Mouse (Mus musculus): Measurements from ENCODE around the gene Ugt1a6b.

Ugt1a6b gene

GRCm38 (mm10) chr1:88249596-88249995, 146.5 kb downstream of the Ugt1a6b start:
- H3K27me3 ChIP-seq (ENCODE audit: insufficient read depth, low read length), result 0 out of 2 replicates have a peak, but pooled peaks cover 7% of the 10 kb centered on the region
- TF ChIP-seq CTCF (conservative IDR thresholded peaks at IDR 0.05; ENCODE audit: low read length) (no peak), NANOG (IDR thresholded peaks at IDR 0.05; ENCODE audit: borderline replicate concordance, low read length) (no peak), POU5F1 (IDR thresholded peaks at IDR 0.05; ENCODE audit: borderline replicate concordance, low read length) (no peak)
- no peaks in the 10 kb centered on the region for H3K36me3 ChIP-seq (ENCODE audit: insufficient read depth, low read length)
- H3K4me3 ChIP-seq (replicated peaks; ENCODE audit: low read length), result no peak overlapping the region
- H3K9me3 ChIP-seq (ENCODE audit: low read length), result peaks cover 15% of the 10 kb centered on the region; the same call in 1 of the 2 replicates
- H3K4me1 ChIP-seq (replicated peaks; ENCODE audit: low read depth, low read length), result no peaks in the 10 kb centered on the region

GRCm38 (mm10) chr1:88250023-88250422, 147.0 kb downstream of the Ugt1a6b start:
- no peak overlapping the region for H3K4me3 ChIP-seq (replicated peaks; ENCODE audit: low read length)
- H3K27me3 ChIP-seq (ENCODE audit: insufficient read depth, low read length), result peaks cover 11% of the 10 kb centered on the region
- H3K36me3 ChIP-seq (ENCODE audit: insufficient read depth, low read length), result no peaks in the 10 kb centered on the region
- H3K9me3 ChIP-seq (ENCODE audit: low read length), result peaks cover 15% of the 10 kb centered on the region; the same call in 1 of the 2 replicates
- TF ChIP-seq CTCF (conservative IDR thresholded peaks at IDR 0.05; ENCODE audit: low read length), result no peak
- no peak for TF ChIP-seq NANOG (IDR thresholded peaks at IDR 0.05; ENCODE audit: borderline replicate concordance, low read length)
- no peak for TF ChIP-seq POU5F1 (IDR thresholded peaks at IDR 0.05; ENCODE audit: borderline replicate concordance, low read length)
- no peaks in the 10 kb centered on the region for H3K4me1 ChIP-seq (replicated peaks; ENCODE audit: low read depth, low read length)

DNA sequence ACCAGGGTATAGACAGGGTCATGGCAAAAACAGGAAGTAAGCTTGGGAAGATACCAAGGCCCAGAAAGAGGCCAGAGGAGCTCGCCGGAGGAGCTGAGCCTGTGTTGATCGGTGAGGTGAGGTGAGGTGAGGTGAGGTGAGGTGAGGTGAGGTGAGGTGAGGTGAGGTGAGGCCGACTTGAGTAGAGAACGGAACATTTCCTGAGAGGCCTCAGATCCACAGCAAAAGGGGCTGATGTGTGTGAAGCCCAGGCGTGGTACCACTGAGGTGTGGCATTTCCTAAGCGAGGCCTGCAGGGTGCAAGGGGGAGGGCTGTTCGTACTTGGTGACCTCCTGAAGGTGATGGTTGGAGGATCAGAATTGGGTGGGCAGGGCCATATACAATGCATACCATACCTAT, 150.1 kb downstream of the Ugt1a6b start:
- peaks cover 14% of the 10 kb centered on the region for H3K9me3 ChIP-seq (ENCODE audit: low read length)
- H3K4me3 ChIP-seq (replicated peaks; ENCODE audit: low read length), result no peak overlapping the region
- no peaks in the 10 kb centered on the region for H3K4me1 ChIP-seq (replicated peaks; ENCODE audit: low read depth, low read length)
- TF ChIP-seq NANOG (IDR thresholded peaks at IDR 0.05; ENCODE audit: borderline replicate concordance, low read length) (no peak), CTCF (conservative IDR thresholded peaks at IDR 0.05; ENCODE audit: low read length) (no peak; the same call in 1 of the 2 replicates), POU5F1 (IDR thresholded peaks at IDR 0.05; ENCODE audit: borderline replicate concordance, low read length) (no peak)
- H3K27me3 ChIP-seq (ENCODE audit: insufficient read depth, low read length), result peaks cover 34% of the 10 kb centered on the region
- no peaks in the 10 kb centered on the region for H3K36me3 ChIP-seq (ENCODE audit: insufficient read depth, low read length)

DNA sequence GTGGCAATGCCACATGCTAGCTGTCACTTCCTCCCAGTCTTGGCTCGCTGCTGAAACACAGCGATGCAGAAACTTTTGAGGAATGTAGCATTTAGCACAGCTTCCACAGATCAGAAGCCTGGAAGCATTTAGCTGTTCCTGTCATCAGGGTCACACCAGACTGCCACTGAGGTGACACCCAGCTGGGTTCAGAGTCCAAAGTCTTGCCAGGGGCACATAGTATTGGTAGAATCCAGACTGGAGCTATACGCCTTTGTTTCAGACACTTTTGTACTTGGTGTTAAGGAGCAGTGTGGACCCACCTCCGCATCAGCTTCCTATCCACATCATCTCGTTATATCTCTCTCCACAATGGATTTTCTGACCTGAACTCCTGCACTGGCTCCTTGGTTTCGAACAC, 150.5 kb downstream of the Ugt1a6b start:
- peaks cover 14% of the 10 kb centered on the region for H3K9me3 ChIP-seq (ENCODE audit: low read length)
- TF ChIP-seq POU5F1 (IDR thresholded peaks at IDR 0.05; ENCODE audit: borderline replicate concordance, low read length), result no peak

DNA sequence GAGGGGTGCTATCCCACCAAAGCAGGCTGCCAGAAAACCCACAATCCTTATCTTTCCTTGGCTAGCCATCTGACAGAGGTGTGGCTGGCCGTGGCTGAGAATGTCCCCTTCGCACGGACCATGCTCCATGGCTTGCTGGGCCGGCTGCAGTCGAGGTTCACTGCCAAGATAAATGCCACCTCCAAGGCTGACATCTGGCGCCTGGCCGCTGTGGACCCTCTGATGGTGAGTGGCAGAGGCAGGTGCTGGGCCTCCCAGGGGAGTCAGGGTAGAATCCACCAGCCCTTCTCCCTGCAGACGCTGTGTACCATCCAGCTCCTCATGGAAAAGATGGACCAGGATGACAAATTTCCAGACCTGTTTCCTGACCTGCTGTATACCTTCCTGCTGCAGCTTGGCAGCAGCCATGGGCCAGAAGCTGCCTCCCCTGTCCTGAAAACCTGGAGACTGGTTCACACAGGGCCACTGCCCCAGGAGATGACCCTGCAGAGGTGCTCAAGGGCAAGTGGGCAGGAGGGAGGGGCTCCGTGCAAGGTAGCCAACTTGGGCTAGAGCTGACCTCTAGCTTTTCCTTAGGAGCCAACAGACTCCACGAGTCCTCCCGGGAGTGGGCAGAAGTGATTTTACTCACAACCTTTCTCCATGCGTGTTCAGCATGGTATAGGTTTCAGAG, 151.9 kb downstream of the Ugt1a6b start:
- Histone ChIP-seq H3K4me3 (replicated peaks; ENCODE audit: low read length) (no peak overlapping the region), H3K27me3 (ENCODE audit: insufficient read depth, low read length) (peaks cover 37% of the 10 kb centered on the region), H3K36me3 (ENCODE audit: insufficient read depth, low read length) (peaks cover 7% of the 10 kb centered on the region), H3K4me1 (replicated peaks; ENCODE audit: low read depth, low read length) (no peaks in the 10 kb centered on the region; the same call in 1 of the 2 replicates), H3K9me3 (ENCODE audit: low read length) (peaks cover 20% of the 10 kb centered on the region; the same call in 1 of the 2 replicates)
- TF ChIP-seq CTCF (conservative IDR thresholded peaks at IDR 0.05; ENCODE audit: low read length) (no peak), NANOG (IDR thresholded peaks at IDR 0.05; ENCODE audit: borderline replicate concordance, low read length) (no peak), POU5F1 (IDR thresholded peaks at IDR 0.05; ENCODE audit: borderline replicate concordance, low read length) (no peak)

More for the DNA sequence above, 150.5 kb downstream of the Ugt1a6b start:
- Histone ChIP-seq H3K4me3 (replicated peaks; ENCODE audit: low read length) (no peak overlapping the region), H3K4me1 (replicated peaks; ENCODE audit: low read depth, low read length) (no peaks in the 10 kb centered on the region), H3K36me3 (ENCODE audit: insufficient read depth, low read length) (no peaks in the 10 kb centered on the region), H3K27me3 (ENCODE audit: insufficient read depth, low read length) (peaks cover 37% of the 10 kb centered on the region)

DNA sequence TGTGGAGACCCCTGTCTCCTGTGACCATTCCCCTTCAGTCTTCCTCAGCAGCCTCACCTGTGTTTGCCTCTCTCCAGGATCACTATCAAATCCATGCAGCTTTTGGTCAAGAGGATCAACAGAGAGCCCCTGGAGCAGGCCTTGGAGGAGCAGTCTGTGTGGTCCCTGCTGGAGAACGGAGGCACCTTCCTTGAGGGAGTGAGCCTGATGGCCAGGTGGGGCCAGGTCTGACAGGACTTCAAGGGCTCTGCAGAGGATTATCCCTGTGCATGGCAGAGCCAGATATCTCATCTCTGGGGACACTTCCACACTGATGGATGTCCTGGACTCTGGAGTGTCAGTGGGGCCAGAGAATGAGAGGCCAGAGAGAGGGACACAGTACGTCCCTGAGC, 152.4 kb downstream of the Ugt1a6b start:
- TF ChIP-seq POU5F1 (IDR thresholded peaks at IDR 0.05; ENCODE audit: borderline replicate concordance, low read length), result no peak
- TF ChIP-seq NANOG (IDR thresholded peaks at IDR 0.05; ENCODE audit: borderline replicate concordance, low read length), result no peak
- TF ChIP-seq CTCF (conservative IDR thresholded peaks at IDR 0.05; ENCODE audit: low read length), result no peak
- Histone ChIP-seq H3K36me3 (ENCODE audit: insufficient read depth, low read length) (peaks cover 13% of the 10 kb centered on the region), H3K4me3 (replicated peaks; ENCODE audit: low read length) (no peak overlapping the region), H3K27me3 (ENCODE audit: insufficient read depth, low read length) (peaks cover 37% of the 10 kb centered on the region), H3K9me3 (ENCODE audit: low read length) (peaks cover 26% of the 10 kb centered on the region), H3K4me1 (replicated peaks; ENCODE audit: low read depth, low read length) (peaks cover 5% of the 10 kb centered on the region; the same call in 1 of the 2 replicates)

DNA sequence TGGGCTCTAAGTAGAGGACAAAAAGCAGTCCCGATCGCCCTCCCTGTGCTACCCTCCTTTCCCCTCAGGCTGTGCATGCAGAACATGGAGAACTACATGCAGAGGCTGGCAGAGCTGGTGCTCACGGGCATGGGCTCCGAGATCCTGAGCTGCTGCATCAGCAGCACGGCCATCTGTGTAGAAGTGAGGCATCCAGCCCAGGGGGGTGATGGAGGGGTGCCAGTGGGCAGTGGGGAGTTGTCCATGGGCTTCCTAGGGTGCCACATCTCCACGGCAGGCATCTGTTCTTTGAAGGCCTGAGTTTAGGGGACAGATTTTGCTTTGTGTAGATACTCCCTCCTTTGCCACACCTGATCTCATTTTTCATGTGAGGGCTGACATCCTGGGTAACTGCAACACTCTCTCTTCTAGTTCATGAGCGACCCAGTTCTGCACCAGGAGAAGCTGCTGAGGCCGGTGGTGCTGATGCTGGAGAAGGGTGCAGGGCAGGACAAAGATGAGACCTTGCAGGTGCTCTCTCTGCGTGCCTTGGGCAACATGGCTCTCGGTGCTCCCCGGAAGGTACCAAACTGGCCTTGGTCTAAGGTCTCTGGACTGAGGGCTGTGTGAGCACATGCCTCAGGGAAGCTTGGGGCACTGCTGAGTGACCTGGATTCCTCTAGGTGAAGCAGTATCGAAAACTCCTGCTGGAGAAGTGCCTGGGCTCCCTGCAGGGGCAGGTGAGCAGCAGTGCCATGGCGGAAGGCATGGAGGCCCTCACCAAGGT, 153.1 kb downstream of the Ugt1a6b start:
- Histone ChIP-seq H3K4me3 (replicated peaks; ENCODE audit: low read length) (no peak overlapping the region), H3K4me1 (replicated peaks; ENCODE audit: low read depth, low read length) (peaks cover 7% of the 10 kb centered on the region; the same call in 1 of the 2 replicates), H3K9me3 (ENCODE audit: low read length) (peaks cover 28% of the 10 kb centered on the region), H3K36me3 (ENCODE audit: insufficient read depth, low read length) (peaks cover 20% of the 10 kb centered on the region), H3K27me3 (ENCODE audit: insufficient read depth, low read length) (peaks cover 37% of the 10 kb centered on the region)
- TF ChIP-seq POU5F1 (IDR thresholded peaks at IDR 0.05; ENCODE audit: borderline replicate concordance, low read length) (no peak), NANOG (IDR thresholded peaks at IDR 0.05; ENCODE audit: borderline replicate concordance, low read length) (no peak), CTCF (conservative IDR thresholded peaks at IDR 0.05; ENCODE audit: low read length) (no peak)

GRCm38 (mm10) chr1:88256886-88257663, 154.0 kb downstream of the Ugt1a6b start:
- H3K4me1 ChIP-seq (replicated peaks; ENCODE audit: low read depth, low read length), result peaks cover 11% of the 10 kb centered on the region
- no peak for TF ChIP-seq POU5F1 (IDR thresholded peaks at IDR 0.05; ENCODE audit: borderline replicate concordance, low read length)
- no peak for TF ChIP-seq CTCF (conservative IDR thresholded peaks at IDR 0.05; ENCODE audit: low read length)
- no peak for TF ChIP-seq NANOG (IDR thresholded peaks at IDR 0.05; ENCODE audit: borderline replicate concordance, low read length)
- peaks cover 35% of the 10 kb centered on the region for H3K9me3 ChIP-seq (ENCODE audit: low read length)
- H3K27me3 ChIP-seq (ENCODE audit: insufficient read depth, low read length), result peaks cover 37% of the 10 kb centered on the region
- H3K36me3 ChIP-seq (ENCODE audit: insufficient read depth, low read length), result peaks cover 29% of the 10 kb centered on the region
- H3K4me3 ChIP-seq (replicated peaks; ENCODE audit: low read length), result no peak overlapping the region

All from E14TG2a.4 (cell line).